Mouse (Mus musculus): ENCODE measurements around the gene Atrn.

Atrn gene

DNA sequence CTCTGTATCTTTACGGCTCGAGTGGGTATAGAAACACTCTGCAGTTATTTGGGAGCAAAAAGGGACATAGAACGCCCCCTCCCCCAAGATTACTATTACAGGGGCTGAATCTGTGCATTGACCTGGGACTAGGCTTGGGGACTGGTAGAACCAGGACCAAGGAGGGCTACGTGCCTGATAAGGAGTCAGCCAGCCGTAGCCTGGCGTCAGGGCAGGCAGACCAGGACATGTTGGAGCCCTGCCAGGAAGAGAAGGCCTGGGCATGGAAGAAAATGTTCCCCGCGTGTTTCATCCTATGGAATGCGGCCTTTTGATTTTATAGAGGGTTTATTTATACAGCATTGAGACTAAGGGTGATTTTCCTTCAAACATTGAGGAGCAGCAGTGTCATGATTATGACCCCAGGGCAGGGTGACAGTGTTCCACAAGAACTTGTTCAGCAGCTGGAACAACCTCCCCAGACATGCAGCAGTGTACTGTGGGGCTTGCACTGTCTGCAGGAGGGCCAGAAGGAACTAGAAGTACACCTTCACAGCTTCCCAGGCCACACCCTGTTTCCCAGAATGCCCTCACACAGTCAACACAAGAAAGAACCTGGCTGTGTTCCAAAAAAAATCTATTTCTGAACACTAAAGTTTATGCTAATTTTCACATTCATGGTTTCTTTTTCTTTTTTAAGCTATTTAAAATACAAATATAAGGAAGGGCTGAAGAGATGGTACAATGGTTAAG lies 138.9 kb downstream of the Atrn start:
- 77% methylated on average over 9 of the region's 9 CpGs for WGBS

DNA sequence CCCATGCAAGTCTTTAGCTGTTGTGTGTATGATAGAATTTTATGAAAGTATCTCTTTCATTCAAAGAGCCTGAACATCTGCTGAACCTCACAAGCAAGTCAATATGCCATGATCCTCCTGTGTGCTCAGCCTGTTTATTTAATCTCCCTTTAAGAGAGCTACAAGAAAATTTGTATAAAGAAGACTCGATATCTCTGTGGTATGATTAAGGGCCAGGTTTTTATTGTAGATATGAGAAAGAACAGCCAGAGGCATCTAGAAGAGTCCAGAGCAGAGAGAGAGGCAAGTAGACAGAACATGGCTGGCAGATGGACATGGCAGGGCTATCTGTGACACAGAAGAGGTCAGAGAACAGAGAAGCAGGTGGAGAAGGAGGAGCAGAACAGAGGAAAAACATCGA lies 139.7 kb downstream of the Atrn start:
- WGBS = 80% methylated on average over 2 of the region's 2 CpGs

DNA sequence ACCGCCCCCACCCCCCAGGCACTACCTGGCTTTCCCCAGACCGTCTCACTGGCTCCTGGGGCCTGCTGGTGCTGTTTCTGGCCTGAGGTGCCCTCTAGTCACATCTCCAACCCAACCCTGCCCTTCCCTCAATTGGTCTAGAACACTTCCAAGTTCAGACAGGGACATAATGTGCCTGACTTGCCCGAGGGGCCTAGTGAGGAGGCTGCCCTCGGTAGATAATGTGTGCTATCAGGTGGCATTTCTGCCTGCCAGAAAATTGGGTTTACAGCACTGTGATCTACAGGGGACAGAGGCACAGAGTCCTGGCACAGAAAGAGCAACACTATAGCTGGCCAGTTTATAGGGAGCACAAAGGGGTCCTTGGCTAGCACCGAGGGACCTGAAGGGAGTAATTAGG lies 145.7 kb downstream of the Atrn start:
- WGBS = 85% methylated on average over 5 of the region's 5 CpGs

GRCm38 (mm10) chr2:131052862-131053418 lies 146.6 kb downstream of the Atrn start:
- WGBS = 78% methylated on average over 6 of the region's 6 CpGs

DNA sequence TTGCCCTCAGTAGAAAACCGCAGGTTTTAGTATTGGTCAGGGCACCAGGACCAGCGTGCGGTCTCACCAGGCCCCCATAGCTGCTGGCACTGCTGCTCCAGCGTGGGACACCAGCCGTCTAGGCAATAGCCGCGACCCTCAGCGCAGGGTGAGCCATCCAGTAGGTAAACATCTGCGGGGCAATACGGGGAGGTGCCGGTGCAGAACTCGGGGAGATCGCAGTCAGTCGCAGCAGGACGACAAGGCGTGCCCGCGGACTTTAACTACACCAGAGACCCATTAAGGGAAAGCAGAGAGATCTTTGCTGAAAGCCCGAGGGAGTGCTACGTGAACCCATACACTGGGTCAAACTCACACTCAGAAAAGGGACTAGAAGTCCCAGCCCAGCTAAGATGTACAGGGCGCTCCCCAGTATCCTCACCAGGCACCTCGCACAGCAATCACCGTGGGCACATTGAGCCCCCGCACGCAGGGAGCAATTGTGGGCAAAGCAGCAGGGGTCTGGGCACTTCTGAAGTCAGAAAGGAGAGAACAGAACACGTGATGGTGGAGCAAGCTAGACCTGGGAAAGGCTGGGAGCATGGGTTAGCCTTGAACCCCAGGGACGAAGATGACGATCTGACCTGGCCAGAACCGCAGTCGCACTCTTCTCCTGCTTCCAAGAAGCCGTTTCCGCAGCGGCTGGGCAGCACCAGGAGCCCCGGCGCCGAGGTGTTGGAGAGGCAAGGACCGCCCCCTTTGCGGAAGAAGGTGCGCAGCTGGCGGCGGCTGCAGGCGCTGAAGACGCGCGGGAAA lies 147.8 kb downstream of the Atrn start:
- WGBS = 10% methylated on average over 45 of the region's 45 CpGs

DNA sequence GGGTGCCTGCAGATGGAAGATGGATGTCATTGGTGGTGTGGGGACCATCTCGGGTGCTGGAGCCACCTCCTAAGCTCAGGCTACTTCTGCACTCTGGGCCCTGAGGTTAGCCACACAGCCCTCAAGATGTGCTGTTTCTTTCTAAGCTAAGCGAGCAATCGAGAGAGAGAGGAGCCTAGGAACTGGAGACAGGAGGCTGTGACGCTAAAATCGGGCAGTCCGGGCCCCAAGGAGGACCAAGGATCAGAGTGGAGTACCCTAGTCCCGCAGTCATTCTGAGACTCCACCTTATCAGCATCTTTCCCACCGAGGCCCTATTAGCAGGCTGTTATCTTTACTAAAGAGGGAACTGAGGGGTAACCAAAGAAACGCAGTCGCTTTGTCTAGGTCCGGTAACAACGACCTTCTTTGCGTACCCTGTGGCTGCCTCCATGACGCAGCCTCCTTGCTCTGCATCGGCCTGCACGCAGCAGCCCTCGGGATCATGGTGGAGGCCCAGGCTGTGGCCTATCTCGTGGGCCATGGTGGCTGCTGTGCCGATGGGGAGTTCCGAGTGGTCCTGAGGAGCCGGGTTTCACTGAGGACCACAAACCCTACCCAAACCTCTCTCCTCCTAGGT lies 148.5 kb downstream of the Atrn start:
- 25% methylated on average over 21 of the region's 21 CpGs for WGBS

DNA sequence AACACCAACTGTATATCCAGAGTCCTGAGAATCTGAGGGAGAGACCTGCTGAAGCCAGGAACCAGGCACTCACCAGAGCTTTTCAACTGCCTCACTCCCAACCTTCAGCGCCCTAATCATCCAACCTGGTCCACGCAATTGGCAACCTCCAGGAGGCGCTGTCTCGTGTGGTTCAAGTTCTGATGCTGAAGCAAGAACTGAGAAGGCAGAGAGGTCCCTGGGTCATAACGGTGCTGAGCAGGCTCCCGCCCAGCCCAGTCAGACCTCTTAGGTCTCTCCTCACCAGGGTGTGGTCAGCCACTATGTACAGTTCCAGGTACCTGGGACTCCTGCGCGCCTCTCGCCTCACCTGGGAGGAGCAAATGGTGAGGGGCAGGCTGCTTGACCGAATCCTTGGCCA lies 149.3 kb downstream of the Atrn start:
- 10% methylated on average over 10 of the region's 10 CpGs for WGBS

GRCm38 (mm10) chr2:131056191-131056590 lies 149.9 kb downstream of the Atrn start:
- 12% methylated on average over 10 of the region's 10 CpGs for WGBS

- WGBS = 68% methylated on average over 8 of the region's 8 CpGs
Observed at GRCm38 (mm10) chr2:131058672-131059071, 152.4 kb downstream of the Atrn start.

- WGBS = 18% methylated on average over 1 of the region's 1 CpGs
Observed at GRCm38 (mm10) chr2:131059377-131059776, 153.1 kb downstream of the Atrn start.

- 79% methylated on average over 9 of the region's 9 CpGs for WGBS
Observed at GRCm38 (mm10) chr2:131059781-131060540, 153.7 kb downstream of the Atrn start.

GRCm38 (mm10) chr2:131060784-131061183 lies 154.5 kb downstream of the Atrn start:
- 67% methylated on average over 6 of the region's 6 CpGs for WGBS

DNA sequence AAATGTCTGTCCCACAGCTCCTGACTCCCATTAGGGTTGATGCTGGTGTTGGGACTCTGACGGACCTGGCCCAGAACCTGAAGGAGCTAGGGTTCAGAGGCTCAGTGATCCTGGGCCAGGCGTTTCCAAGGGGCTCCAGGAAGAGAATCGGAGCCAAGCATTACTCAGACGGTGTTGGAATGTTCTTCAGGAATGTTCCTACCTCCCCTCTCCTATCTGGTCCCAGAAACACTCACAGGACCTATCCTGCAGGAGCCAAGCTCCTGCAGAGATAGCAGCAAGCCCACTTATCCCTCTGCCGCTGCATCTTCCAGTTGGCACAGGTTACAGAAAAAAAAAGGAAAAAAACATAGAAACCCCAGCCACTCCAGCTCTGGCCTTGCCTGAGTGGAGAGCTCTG lies 155.3 kb downstream of the Atrn start:
- 67% methylated on average over 5 of the region's 5 CpGs for WGBS

- WGBS = 7% methylated on average over 24 of the region's 27 CpGs
Observed at GRCm38 (mm10) chr2:131063404-131063864, 157.1 kb downstream of the Atrn start, which contains the start of gene Adam33. Gene Adam33, minus strand, starts transcription at chr2:131063814.

DNA sequence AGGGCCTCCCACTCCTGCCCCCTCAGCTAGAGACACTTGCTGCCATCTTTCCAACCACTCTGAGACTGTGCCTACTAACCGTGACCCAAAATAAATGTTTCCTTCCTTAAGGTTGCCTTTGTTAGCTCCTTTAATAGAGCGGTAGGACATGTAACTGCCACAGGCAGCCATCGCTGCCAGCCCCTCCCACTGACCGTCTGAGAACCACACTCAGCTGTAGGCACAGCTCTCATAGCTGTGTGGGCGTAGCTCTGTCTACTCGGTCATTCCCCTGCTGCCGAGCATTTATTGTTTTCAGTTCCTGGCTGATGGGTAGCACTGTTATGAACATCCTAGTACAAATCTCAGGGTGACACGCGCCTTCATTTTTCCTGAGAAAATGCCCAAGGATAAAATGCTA lies 160.0 kb downstream of the Atrn start:
- WGBS = 53% methylated on average over 9 of the region's 9 CpGs

DNA sequence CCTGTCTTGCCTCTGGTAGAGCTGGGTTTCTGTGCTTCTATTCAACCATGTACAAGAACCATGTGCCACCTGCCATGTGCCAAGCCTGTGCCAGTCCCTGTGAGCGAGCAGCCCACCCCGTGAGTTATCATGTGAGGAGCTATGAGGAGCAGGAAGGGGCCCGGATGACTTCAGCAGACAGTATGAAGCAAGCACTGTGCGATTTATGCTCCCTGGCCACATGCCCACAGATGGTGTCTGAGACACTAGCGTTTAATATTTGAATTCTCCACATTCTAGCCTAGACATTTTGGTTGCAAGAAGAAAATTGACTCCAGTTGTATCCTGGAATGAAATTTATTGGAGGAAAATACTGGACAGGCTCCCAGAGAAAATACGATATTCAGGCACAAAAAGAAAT lies 161.2 kb downstream of the Atrn start:
- WGBS = 56% methylated on average over 6 of the region's 6 CpGs

DNA sequence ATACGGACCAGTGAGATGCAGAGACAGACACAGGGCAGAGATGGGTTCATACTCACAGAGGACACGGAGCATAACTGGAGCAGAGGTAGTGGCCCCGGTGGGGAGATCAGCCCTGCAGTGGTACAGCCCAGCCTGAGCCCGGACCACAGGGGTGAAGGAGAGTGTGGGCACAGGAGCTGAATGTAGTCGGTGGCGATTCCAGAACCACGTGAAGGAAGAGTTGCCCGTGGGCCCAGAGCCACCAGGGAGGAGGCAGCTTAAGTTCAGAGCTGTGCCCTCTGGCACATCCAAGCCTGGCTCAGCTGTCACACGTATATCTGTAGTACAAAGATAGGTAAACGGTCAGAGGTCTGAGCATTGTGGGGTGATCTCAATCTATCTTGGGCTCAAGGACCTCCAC lies 166.2 kb downstream of the Atrn start:
- WGBS = 91% methylated on average over 10 of the region's 10 CpGs

Data from cerebral cortex, adult 2 months (tissue).